Mouse (Mus musculus) ES-E14 (cell line): ENCODE data around the gene Adam23.

Source experiments
- CHD2 ChIP-seq: IDR thresholded peaks from 2 replicates; pipeline ENCODE4 v1.6.1; 2014; ENCODE audit warnings: mild to moderate bottlenecking, low read depth, low read length, inconsistent platforms
- HCFC1 ChIP-seq: IDR thresholded peaks from 2 replicates; pipeline ENCODE4 v1.6.1; 2012; ENCODE audit warnings: low read length, inconsistent platforms, borderline replicate concordance; ENCODE audit not compliant: insufficient read depth
- MAFK ChIP-seq: IDR thresholded peaks from 2 replicates; pipeline ENCODE4 v1.6.1; 2014; ENCODE audit warnings: mild to moderate bottlenecking, low read depth, low read length, inconsistent platforms; ENCODE audit not compliant: insufficient read depth

DNA sequence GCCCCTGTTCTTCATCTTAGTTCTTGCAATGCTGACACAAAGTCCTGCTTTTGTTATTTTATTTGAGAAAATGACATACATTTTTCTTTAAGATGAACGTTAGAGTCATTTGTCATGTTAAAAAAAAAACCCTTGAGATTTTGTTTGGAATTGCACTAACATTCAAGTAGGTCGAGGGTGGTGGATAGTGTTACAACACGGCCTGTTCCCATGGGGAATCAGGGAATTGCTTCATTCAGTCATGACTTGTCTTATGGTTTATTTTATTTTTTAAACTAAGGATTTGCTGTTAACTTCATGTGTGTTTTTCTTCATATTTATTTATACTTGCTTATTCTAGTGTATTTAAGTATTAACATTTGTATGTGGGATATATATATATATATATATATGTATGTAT, 65.7 kb downstream of the Adam23 start:
- no peak for TF ChIP-seq HCFC1
- TF ChIP-seq MAFK: no peak
- no peak for TF ChIP-seq CHD2
